In the genomic region with DNA sequence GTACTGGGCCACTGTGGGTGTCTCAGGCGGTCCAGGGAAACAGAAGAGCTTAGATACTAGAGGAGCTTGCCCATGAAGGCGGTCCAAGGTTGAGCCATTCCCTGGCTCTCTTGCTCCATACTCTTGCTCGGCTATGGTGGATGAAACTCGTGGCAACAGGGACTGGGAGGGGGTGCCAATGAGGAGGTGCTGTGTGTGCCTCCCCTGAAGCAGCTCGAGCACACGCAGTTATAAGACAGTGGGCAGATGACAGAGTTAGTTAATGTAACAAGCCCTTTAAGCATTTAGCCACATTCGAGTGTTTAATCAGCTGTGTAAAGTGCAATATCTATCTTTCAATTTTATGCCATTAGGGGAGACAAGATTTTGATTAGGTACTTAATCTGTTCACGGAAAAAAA, we compare ENCODE assay signal across 13 mouse cellular contexts.
"Had no signal": no experiment of that assay in that cellular context is flagged by ENCODE, and none has a peak within 500 bp of the region (broad histone marks: within the 10 kb centered on the region; RNA-seq: fewer than 3 reads in every experiment).

No protein-coding gene starts in this region.

- DNase-seq: kidney, adult 18-20 months; kidney, postnatal 10 days; kidney, postnatal 4 days; lung, adult 18-20 months; right cerebral cortex, adult 18-20 months; right cerebral cortex, postnatal 25 days; thymus, postnatal 4 days had no signal

- H3K4me1 ChIP-seq: limb, embryonic 13.5 days had no signal

- H3K4me2 ChIP-seq: limb, embryonic 13.5 days; midbrain, embryonic 12.5 days had no signal

- H3K4me3 ChIP-seq: layer of hippocampus, adult 2 months; limb, embryonic 13.5 days; midbrain, embryonic 12.5 days; myocyte had no signal

- H3K9me3 ChIP-seq: limb, embryonic 13.5 days; midbrain, embryonic 12.5 days had no signal

- H3K36me3 ChIP-seq: limb, embryonic 13.5 days; midbrain, embryonic 12.5 days had no signal

- H3K9ac ChIP-seq: limb, embryonic 13.5 days; liver, embryonic 14.5 days; midbrain, embryonic 12.5 days had no signal

- H3K27me3 ChIP-seq: limb, embryonic 13.5 days; midbrain, embryonic 12.5 days had no signal

- H3K27ac ChIP-seq: layer of hippocampus, adult 2 months; limb, embryonic 13.5 days; liver, embryonic 14.5 days; midbrain, embryonic 12.5 days; stomach, postnatal 0 days had no signal
